Mouse (Mus musculus) testis, adult 2 months (tissue): ENCODE results near the gene Spata31d1a. TPM values are rescaled to one million over a fixed set of nuclear protein-coding genes. Genes with fewer than 3 reads are reported as not detected.

ENCODE experiments used
- H3K27ac ChIP-seq: fragments of 200-500 bp; 2 replicates; pipeline ENCODE4 v1.5.1; 2012; ENCODE audit warnings: low read depth, low read length; ENCODE audit not compliant: control insufficient read depth, insufficient read depth
- H3K27me3 ChIP-seq: fragments of 200-500 bp; 2 replicates; pipeline ENCODE4 v1.6.1; 2012; ENCODE audit warnings: mild to moderate bottlenecking, low read length, moderate library complexity; ENCODE audit not compliant: control insufficient read depth, insufficient read depth
- H3K36me3 ChIP-seq: fragments of 200-500 bp; 2 replicates; pipeline ENCODE4 v1.6.1; 2012; ENCODE audit warnings: mild to moderate bottlenecking, low read length; ENCODE audit not compliant: control insufficient read depth, insufficient read depth
- H3K4me1 ChIP-seq: fragments of 200-500 bp; 2 replicates; pipeline ENCODE4 v1.6.1; 2012; ENCODE audit warnings: low read length; ENCODE audit not compliant: control insufficient read depth, insufficient read depth
- H3K4me3 ChIP-seq: fragments of 200-500 bp; 2 replicates; pipeline ENCODE4 v1.5.1; 2012; ENCODE audit warnings: low read depth, mild to moderate bottlenecking, low read length, moderate library complexity, mixed read lengths; ENCODE audit not compliant: control insufficient read depth
- CTCF ChIP-seq: fragments of 200-500 bp; IDR thresholded peaks from 2 replicates; pipeline ENCODE4 v1.5.1; 2012; ENCODE audit warnings: low read depth, mild to moderate bottlenecking, inconsistent platforms, low read length, moderate library complexity; ENCODE audit not compliant: control insufficient read depth, insufficient read depth, insufficient replicate concordance
- POLR2A ChIP-seq: fragments of 200-500 bp; IDR thresholded peaks from 2 replicates; pipeline ENCODE4 v1.6.1; 2012; ENCODE audit warnings: low read depth, mild to moderate bottlenecking, inconsistent platforms, low read length, moderate library complexity; ENCODE audit not compliant: control insufficient read depth
- polyA plus RNA-seq: library from polyadenylated mRNA; depleted of rRNA; stranded (reverse); fragments of >200 nt; gene quantifications from 2 replicates; pipeline ENCODE4 v1.2.3, GENCODE M21; 2012

The Spata31d1a gene
- polyA plus RNA-seq, 1 experiment: 122 TPM

GRCm38 (mm10) chr13:59663939-59664712 lies 46.0 kb downstream of the Spata31d1a start:
- Histone ChIP-seq H3K36me3 (no peaks in the 10 kb centered on the region), H3K4me3 (no peak overlapping the region), H3K4me1 (peaks cover 3% of the 10 kb centered on the region; the same call in 1 of the 2 replicates), H3K27ac (no peak overlapping the region), H3K27me3 (no peaks in the 10 kb centered on the region)
- no peak for TF ChIP-seq POLR2A
- TF ChIP-seq CTCF: no peak

DNA sequence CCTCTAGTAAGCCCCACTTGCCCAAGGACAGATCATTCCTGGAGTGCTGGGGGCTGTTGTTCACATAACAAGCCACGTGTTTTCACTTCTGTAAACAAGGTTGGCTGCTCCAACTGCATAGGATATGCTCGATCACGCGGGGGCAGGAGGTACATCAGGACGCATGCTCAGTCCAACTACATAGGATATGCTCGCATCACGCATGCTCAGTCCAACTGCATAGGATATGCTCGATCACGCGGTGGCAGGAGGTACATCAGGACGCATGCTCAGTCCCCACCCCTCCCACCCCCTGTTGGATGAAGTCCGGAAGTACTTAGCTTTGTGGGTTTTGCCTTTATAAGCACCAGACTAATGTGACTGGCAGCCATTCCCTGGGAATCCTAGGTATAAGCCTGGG lies 48.2 kb downstream of the Spata31d1a start:
- TF ChIP-seq CTCF (no peak), POLR2A (peak; percentile 39; the same call in 1 of the 2 replicates)
- H3K27ac ChIP-seq: no peak overlapping the region
- no peaks in the 10 kb centered on the region for H3K27me3 ChIP-seq
- H3K36me3 ChIP-seq: no peaks in the 10 kb centered on the region
- H3K4me3 ChIP-seq: no peak overlapping the region
- no peaks in the 10 kb centered on the region for H3K4me1 ChIP-seq

- Histone ChIP-seq H3K4me3 (no peak overlapping the region), H3K36me3 (no peaks in the 10 kb centered on the region), H3K27me3 (no peaks in the 10 kb centered on the region), H3K4me1 (no peaks in the 10 kb centered on the region), H3K27ac (no peak overlapping the region)
- TF ChIP-seq CTCF (no peak), POLR2A (no peak)
Observed at GRCm38 (mm10) chr13:59661387-59661786, 48.7 kb downstream of the Spata31d1a start.

DNA sequence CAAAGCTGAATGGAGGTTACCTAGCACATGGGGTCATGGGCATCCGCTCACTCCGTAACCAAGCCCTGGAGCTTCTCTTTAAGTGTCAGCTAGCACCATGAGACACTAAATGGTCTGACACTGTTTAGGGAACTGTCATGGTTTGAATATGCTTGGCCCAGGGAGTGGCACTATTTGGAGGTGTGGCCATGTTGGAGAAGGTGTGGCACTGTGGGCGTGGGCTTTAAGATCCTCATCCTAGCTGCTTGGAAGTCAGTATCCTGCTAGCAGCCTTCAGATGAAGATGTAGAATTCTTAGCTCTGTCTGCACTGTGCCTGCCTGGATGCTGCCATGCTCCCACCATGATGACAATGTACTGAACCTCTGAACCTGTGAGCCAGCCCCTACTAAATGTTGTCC lies 49.8 kb downstream of the Spata31d1a start:
- Histone ChIP-seq H3K4me1 (no peaks in the 10 kb centered on the region), H3K27ac (no peak overlapping the region), H3K36me3 (no peaks in the 10 kb centered on the region), H3K27me3 (no peaks in the 10 kb centered on the region), H3K4me3 (no peak overlapping the region)
- no peak for TF ChIP-seq POLR2A

DNA sequence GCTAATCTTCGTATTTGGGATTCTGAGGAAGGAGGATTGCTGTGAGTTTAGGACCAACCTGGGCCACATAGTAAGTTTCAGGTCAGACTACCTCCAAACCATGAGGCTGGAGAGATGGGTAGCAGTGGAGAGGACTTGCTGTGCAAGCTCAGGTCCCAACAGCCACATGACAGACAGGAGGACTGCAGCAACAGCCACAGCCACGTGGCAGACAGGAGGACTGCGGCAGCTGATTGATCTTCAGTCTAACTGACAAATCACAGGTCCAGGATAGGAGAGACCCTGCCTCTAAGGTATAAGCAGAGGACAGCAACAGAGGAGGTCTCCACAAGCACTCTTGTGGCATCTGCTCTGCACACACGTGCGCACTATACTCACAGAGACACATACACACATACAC lies 52.3 kb downstream of the Spata31d1a start:
- no peak overlapping the region for H3K27ac ChIP-seq
- no peak overlapping the region for H3K4me3 ChIP-seq
- H3K36me3 ChIP-seq: no peaks in the 10 kb centered on the region
- peaks cover 4% of the 10 kb centered on the region for H3K4me1 ChIP-seq
- no peak for TF ChIP-seq POLR2A
- no peak for TF ChIP-seq CTCF
- H3K27me3 ChIP-seq: no peaks in the 10 kb centered on the region

DNA sequence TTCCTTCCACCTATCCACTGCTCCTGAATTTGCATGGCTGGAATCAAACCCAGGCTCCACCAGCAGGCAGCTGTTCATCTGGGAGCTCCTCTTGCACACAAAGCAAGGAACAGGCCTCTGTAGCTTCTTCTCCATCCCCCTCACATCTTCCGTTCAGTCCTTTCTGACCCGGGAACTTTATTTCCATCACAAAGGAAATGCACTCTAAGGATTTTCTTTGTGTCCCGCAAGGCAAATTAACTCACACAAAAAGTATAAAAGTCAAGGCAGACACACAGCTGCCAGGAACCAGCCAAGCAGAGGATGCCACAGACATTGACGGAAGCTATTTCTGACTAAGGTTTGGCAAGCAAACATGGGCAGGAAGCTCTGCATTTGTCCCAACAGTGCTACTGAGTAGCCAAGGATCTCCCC lies 53.1 kb downstream of the Spata31d1a start:
- Histone ChIP-seq H3K27me3 (no peaks in the 10 kb centered on the region), H3K4me1 (peaks cover 4% of the 10 kb centered on the region), H3K36me3 (no peaks in the 10 kb centered on the region), H3K4me3 (no peak overlapping the region), H3K27ac (no peak overlapping the region)
- no peak for TF ChIP-seq CTCF
- TF ChIP-seq POLR2A: no peak

GRCm38 (mm10) chr13:59656316-59656832 lies 53.8 kb downstream of the Spata31d1a start:
- Histone ChIP-seq H3K4me3 (no peak overlapping the region), H3K27me3 (no peaks in the 10 kb centered on the region), H3K27ac (no peak overlapping the region), H3K36me3 (no peaks in the 10 kb centered on the region), H3K4me1 (peaks cover 4% of the 10 kb centered on the region)
- TF ChIP-seq CTCF (no peak), POLR2A (no peak)
